Mouse (Mus musculus): Measurements from ENCODE around the gene Zp2. TPM values are rescaled to one million over a fixed set of nuclear protein-coding genes. Genes with fewer than 3 reads are reported as not detected.

Gene Zp2
- not detected in 3 replicates for total RNA-seq (2017)

DNA sequence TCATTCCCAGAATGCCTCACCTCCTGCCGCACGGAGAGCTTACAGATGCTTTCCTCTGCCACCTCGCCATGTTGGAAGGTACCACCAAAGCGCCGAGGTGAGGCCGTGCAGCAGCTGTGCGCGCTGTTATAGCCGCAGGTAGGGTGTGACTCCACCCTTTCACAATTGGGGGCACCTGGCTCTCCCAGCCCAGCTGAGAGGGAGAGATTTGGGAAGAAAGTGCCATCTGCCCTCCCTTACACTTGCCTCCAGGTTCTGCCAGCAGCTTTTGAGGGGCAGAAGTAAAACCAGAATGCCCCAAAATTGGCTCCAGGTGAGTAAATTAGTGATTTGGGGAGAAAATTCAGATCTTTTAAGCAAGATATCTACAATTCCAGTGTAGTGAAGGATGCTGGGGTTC lies at the start of gene Zp2:
TSS of gene Zp2 (minus strand) at position 101 of the 400 bp plus-strand sequence.
- no peak for ATAC-seq (replicated peaks; ENCODE audit: insufficient number of reproducible peaks, low FRiP score, low TSS enrichment, poor library complexity, severe bottlenecking)

DNA sequence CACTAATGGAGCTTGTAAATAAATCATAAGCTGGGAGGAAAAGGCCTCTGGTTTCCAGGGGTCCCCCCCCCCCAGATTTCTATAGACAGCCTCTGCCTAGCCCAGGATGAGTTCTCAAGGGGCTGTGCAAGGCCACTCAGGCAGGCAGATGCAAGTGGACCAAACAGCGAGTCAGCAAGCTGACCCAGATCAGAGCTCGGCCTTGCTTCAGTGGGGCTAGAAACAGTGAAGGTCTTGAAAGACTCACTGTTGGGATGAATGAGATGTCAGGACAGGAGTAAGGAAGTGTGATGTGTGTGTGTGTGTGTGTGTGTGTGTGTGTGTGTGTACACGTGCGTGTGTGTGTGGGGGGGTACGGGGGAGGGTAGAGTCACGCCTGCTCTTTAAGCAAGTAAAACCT lies 47.7 kb upstream of the Zp2 start:
- no peak for ATAC-seq (replicated peaks; ENCODE audit: insufficient number of reproducible peaks, low FRiP score, low TSS enrichment, poor library complexity, severe bottlenecking)

DNA sequence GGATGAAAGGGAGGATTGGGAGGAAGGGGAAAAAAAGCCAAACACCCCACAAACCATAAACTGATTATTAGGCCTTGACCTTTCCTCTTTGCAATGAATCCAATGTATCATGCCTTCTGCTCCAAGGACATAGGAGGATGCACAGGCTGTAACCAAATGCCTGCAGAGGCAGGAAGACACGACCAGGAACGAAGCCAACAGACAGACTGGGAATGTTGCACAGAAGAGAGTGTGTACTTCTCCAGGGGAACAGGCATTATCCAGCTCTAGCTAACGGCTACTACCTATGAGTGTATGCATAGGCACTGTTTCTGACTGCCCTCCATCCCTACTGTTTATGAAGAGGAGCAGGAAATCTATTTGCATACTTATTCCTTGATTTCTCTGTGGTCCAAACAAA lies 47.1 kb upstream of the Zp2 start:
- no peak for ATAC-seq (replicated peaks; ENCODE audit: insufficient number of reproducible peaks, low FRiP score, low TSS enrichment, poor library complexity, severe bottlenecking)

DNA sequence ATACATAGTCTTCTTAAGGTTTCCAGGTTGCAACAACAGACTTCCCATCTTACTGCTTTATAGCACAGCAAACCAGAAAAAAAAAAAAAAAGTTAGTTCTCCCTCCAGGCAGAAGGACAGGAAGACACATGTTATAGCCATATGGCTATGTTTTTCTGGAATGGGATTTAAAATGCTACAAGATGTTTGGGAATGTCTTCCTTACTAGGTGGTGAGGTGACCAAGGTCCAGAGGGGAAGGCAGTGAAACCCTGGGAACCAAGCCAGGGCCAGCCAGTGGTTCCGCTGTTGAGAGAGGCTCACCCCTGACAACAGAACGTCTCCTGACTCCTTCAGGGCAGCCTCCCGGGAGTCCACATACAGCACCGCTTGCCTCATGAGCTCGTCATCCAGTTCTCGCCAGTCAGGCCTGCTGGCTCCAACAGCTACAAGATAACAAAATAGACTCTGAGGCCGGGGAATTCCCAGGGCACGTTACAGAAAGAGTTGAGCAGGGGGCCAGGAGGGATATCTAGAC lies 45.1 kb upstream of the Zp2 start:
- no peak for ATAC-seq (replicated peaks; ENCODE audit: insufficient number of reproducible peaks, low FRiP score, low TSS enrichment, poor library complexity, severe bottlenecking)

DNA sequence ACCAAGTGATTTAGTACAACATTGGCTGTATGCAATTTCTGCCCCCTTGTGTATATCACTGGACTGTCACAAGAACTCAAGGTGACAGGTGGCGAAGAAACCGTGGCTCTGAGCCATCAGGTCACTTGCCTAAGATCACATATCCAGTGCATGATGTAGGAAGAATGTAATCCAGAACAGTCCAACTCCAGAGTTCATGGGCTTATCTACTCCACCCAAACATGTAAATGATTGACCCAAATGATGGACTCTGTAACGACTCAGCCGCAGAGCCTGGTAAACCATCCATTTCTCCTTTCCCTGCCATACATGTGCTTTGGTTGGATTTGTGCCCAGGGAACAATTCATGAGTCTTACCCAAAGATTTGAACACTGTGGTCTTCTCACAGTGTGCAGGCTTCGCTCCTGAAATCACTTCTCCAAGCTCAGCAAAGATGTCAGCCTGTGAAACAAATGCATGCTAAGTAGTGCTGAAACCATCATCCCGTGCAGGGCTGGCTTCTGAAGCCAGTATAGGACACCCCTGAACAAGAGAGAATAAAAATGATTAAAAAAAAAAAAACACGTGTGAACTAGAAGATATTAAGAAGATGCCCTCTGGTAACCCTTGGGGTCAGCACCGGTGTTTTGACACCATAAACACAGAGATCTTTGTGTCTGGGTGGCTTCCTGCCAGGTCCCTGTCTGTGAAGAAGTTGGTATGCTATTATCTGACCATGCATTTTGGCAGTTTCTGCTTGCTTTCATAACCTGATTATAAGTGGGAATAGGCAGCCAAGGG lies 44.5 kb upstream of the Zp2 start:
- ATAC-seq (replicated peaks; ENCODE audit: insufficient number of reproducible peaks, low FRiP score, low TSS enrichment, poor library complexity, severe bottlenecking), result no peak

DNA sequence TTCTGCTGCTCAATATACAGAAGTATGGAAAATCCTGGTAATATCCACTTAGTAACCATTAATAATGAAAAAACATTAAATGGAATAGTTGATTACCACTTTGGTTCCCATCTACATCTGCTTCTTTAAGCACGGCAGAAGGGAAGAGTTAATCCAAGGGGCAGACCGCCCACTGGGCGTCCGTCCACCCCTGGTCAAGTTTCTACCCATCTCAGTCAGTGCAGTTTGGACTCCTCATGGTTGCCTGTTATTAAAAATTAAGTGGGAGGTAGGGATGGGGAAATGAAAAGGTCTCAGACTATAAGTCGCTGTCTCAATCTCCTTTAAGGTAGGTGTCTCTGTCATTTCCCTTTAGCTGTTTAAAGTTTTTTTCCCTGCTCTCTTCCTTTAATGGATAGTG lies 43.9 kb upstream of the Zp2 start:
- no peak for ATAC-seq (replicated peaks; ENCODE audit: insufficient number of reproducible peaks, low FRiP score, low TSS enrichment, poor library complexity, severe bottlenecking)

DNA sequence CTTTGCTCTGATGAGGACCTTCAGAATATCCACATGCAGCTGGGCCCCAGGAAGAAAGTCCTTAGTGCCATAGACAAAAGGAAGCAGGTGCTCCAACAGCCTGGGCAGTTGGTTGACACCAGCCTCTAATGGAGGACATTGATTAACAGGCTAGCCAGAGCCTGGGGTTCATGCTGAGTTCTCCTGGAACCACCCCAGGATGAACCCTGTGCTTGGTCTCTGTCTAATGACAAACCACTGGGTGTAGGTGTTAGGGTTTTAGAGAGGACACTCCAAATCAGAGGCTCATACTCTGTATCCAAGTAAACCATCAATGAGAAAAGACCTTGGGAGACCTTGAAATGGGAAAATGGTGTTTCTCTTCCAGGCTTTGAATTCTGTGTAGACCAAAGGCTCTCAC lies 37.8 kb upstream of the Zp2 start:
- ATAC-seq (replicated peaks; ENCODE audit: insufficient number of reproducible peaks, low FRiP score, low TSS enrichment, poor library complexity, severe bottlenecking), result no peak

DNA sequence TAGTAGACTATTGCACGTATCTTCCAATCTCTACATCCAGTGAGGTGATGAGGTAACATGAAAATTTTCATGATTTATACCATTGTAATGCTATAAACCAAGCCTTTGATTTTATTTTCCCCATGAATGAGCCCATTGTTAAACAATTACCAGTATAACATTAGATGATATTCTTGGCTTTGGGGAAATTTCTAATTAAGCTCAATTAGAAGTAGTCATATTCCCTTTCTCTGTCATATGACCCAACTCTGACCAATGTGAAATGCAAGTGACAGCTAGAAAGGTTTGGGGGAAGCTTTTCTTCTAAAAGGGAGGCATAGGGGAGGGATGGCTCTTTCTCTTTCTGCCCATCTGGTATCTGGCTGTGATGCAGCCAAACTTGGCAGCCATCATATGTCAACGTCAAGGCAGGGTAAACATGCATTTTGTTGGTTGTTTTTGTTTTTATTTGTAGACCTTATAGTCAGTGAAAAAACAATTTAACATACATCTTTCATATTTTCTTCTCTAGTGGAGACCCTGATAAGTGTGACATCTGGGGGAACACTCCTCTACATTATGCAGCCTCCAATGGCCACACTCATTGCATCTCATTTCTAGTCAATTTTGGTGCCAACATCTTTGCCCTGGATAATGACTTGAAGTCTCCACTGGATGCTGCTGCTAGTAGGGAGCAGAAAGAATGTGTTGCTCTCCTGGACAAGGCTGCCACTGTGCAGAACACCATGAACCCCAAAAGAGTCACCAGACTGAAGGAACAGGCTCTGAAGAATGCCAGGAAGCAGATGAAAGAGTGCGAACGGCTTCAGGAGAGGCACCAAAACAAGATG lies 36.5 kb upstream of the Zp2 start:
- ATAC-seq (replicated peaks; ENCODE audit: insufficient number of reproducible peaks, low FRiP score, low TSS enrichment, poor library complexity, severe bottlenecking), result no peak

DNA sequence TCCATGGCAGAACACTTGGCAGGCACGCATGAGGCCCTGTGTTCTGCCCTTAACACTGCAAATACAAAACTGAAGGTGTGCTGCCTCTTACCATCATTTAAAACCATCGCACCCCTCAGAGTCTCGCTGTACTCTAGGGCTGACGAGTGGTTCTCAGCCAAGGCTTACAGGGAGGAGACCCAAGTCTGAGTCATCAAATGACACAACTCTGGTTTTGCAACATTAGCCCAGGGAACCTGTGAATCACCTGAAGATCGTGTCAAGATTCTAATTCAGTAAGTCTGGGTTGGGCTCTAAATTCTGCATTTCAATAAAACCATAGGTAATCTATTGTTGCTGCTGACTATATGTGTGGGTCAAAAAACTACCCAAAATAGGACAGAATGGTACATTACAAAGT lies 35.5 kb upstream of the Zp2 start:
- ATAC-seq (replicated peaks; ENCODE audit: insufficient number of reproducible peaks, low FRiP score, low TSS enrichment, poor library complexity, severe bottlenecking), result no peak

DNA sequence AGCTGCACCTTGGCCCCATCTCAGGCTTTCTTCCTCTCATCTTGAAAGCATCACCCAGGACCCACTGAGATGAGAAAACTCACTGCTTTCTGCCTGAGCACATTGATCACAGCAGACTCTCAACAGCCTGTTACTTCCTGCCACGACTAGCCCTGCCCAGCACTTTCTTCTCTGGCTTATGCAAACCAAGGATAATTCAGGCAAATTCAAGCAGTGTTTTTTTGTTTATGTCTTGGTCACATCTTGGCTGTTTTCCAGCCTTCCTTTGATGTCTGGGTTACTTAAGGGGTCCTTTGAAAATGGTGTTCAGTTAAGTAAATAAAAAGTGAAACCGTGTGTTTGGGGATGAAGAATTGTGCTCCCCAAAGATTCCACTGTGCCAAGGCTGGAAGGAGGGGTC lies 33.8 kb upstream of the Zp2 start:
- ATAC-seq (replicated peaks; ENCODE audit: insufficient number of reproducible peaks, low FRiP score, low TSS enrichment, poor library complexity, severe bottlenecking), result no peak

DNA sequence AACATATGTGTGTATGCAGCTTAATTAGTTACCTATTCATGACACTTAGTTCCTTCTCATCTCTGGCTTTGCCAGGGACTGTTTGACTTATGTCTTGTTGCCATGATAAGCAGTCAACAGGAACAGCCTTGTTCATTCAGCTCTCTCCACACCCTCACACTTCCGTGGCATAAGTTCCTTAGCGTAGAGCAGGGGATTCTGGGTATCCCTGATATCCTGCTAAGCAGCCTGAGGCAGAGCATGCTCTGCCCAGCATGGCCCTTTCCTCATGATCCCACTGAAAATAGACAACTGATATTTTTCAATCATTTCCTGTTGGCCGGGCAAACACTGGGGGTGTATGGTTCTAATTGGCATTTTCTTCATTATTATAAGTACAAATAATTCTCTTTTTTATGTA lies 32.5 kb upstream of the Zp2 start:
- ATAC-seq (replicated peaks; ENCODE audit: insufficient number of reproducible peaks, low FRiP score, low TSS enrichment, poor library complexity, severe bottlenecking), result no peak

DNA sequence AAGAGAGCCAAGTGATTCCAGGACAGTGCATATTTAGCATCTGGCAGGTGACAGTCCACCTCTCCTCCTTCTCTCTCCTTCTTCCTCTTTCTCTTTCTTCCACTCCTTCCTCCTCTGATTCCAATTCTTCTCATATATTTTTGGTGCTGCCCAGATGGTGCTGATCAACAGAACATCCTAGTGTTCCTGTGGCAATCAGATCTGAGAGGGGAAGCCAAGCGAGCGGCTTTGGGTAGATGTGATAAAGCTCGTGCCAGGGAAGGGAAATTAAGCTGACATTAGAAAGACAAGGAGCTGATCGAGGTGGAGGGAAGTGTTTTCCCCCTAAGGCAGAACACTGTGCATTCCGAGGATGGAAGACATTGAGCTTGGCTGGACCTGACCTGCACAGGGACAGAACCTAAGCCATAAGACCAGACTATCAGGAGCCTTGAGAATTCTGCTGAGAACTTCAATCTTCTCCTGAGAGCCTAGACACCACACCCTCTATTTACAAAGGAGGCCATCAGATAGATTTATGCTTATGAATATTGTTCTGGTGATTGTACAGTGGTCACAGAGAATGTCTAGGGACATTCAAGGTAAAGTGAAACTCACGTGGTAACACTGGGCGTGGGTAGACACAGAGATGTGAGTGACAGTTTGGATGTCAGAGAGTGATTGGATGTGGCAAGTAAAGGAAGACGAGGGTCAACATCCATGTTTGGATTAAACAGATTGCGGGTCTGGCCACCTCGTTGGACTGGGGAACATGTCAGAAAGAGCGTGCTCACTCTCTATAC lies 29.8 kb upstream of the Zp2 start:
- no peak for ATAC-seq (replicated peaks; ENCODE audit: insufficient number of reproducible peaks, low FRiP score, low TSS enrichment, poor library complexity, severe bottlenecking)

DNA sequence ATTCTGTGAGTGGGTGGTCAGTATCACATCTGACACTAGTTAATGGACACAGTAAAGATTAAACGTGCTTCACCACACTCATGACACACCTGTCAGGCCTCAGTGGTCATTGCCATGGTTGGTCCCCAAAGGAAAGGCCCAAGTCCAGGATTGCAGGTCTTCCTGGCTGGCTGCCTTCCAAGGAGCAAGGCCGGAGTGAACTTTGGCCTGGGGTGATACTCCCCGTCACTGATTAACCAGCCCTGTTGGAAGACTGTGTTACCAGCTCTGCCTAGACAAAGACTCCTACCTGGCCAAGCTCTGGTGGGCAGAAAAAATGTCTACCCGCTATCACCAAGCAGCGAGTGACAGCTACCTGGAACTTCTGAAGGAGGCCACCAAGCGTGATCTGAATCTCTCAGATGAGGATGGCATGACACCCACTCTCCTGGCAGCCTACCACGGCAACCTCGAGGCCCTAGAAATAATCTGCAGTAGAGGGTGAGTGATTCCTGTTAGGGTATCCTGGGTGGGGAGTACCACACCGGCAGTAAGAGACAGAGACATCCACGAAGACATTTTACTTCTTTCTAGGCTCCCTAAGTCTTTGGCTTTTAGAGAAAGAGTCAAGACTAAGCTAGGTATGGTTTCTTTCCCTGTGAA lies 28.6 kb upstream of the Zp2 start, which contains the start of gene Anks4b:
TSS of gene Anks4b (plus strand) at position 256 of the 642 bp plus-strand sequence.
- no peak for ATAC-seq (replicated peaks; ENCODE audit: insufficient number of reproducible peaks, low FRiP score, low TSS enrichment, poor library complexity, severe bottlenecking)

DNA sequence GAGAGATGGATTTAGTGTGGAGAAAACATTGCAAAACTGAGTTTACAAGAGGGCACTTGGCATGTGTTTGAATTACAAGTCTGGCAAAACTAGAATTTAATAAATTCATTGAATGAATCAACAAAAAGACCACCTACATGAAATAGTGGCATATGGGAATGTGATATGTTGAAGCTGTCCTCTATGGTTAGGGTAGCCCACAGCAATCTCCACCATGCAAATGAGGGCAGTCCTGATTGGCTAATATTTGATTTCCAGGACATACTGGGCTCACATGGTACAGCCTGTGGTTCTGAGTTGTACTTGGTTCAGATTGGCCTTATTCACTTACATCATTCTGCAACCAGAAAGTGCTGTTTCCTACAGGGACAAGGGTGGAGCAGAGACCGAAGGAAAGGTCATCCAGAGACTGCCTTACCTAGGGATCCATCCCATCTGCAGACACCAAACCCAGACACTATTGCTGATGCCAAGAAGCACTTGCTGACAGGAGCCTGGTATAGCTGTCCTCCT lies 27.2 kb upstream of the Zp2 start:
- no peak for ATAC-seq (replicated peaks; ENCODE audit: insufficient number of reproducible peaks, low FRiP score, low TSS enrichment, poor library complexity, severe bottlenecking)

DNA sequence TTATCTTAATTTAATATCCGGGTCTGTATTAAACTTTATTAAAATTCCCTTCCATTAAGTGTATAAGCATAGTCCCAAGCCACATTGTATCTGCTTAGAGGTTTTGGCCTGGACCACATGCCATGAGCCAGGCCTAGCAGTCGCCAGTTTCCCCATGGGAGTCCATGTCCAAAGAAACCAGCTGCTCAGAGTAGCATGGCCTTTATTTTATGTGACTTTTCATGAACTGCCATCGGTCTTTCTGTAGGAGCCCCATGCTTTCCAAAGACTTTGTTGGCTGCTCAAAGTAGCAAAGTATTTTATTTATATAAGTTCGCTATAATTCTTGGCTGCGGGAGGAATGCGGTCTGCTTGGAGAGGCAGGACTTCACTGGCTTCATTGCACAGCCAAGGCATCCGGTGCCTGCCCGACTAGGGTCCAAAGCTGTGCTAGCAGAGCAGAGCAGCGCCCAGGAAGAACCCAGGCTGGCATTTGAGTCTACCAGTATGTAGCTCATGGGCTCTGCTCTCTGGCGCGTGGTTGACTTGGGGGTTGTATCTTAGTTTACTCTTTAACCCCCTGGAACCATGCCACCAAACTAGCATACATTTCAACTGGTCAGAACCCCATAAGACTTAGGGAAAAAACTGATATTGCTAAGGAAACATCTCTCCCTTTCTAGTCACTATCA lies 18.6 kb upstream of the Zp2 start:
- ATAC-seq (replicated peaks; ENCODE audit: insufficient number of reproducible peaks, low FRiP score, low TSS enrichment, poor library complexity, severe bottlenecking), result no peak

DNA sequence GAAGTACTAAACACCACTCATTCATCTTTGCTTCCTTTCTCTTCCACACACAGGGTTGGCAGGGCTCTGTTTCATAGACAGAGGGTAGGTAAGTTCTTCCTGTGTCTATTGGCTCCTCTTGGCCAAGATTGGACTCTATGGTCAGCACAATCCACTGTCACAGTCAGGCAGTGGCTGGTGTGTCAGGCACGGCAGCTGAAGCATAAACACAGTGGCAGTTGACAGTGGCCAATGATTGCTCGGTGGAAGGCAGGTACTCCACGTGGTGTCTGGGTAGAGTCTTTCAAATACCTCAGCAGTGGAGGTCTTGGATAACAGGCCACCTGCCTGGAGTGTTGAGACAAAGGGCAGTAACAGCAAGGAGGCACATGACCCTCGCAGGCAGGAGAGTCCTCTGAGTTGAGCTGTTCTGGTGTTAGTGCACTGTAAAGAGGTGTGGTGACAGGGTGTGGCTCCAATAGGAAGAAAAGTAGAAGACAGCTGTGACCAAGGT lies 13.1 kb upstream of the Zp2 start:
- ATAC-seq (replicated peaks; ENCODE audit: insufficient number of reproducible peaks, low FRiP score, low TSS enrichment, poor library complexity, severe bottlenecking), result no peak

DNA sequence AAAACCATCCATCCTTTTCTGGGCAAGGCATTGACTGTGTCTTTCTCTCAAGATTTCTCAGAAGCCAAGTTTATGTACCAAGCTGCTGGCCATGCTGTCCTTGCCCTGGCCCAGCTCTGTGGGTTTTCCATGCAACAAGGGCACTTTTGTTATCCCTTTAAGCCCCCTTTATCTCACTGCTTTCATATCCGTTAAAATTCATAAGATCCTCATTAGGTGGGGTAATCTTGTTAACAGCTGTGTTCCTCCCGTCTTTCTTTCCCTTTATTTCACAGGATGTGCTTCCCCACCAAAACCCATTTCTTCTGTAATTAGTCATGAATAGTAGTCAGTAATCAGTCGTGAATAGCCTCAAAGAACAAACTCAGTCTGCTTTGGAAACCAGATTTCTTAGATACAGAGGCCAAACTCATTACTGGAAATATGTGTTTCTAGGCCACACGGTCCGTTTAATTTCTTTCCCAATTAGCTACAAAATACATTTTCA lies 12.5 kb upstream of the Zp2 start:
- ATAC-seq (replicated peaks; ENCODE audit: insufficient number of reproducible peaks, low FRiP score, low TSS enrichment, poor library complexity, severe bottlenecking), result no peak

Data from monocyte, adult 5-6 weeks (primary cell).